Mouse (Mus musculus) splenic B cell, adult 2 months (primary cell): ENCODE data around the gene Gja4.

Experiments
- DNase-seq: peaks from one replicate; pipeline ENCODE4 v3.0.0-alpha.2; 2011; ENCODE audit warnings: low read depth, low spot score
- H3K27me3 ChIP-seq: 2 replicates; pipeline ENCODE4 v1.6.1; 2012; ENCODE audit warnings: mild to moderate bottlenecking, low read length, moderate library complexity, mixed read lengths; ENCODE audit not compliant: control insufficient read depth, poor library complexity, insufficient read depth, severe bottlenecking
- H3K36me3 ChIP-seq: 2 replicates; pipeline ENCODE4 v1.6.1; 2012; ENCODE audit warnings: mild to moderate bottlenecking, low read length, moderate library complexity, mixed read lengths; ENCODE audit not compliant: control insufficient read depth, poor library complexity, insufficient read depth, severe bottlenecking

Gene Gja4

DNA sequence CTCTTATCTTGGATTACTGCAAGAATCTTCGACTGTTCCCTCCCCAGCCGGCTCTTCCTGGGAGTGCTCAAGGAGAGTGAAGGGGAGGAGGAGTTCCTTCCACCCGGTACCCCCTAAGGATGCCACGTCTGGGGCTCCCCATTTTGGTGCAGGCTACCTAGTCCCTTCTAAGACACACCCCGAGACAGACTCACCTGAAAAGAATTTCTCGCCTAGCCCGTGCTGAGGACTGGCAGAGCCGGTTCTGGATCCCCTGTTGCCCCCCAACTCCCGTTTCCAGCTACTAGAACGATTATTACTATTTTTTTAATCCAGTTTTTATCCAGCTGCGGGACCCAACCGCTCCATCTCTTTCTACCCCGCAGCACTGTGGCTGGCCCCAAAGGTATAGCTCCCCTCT, 15.9 kb upstream of the Gja4 start:
- DNase-seq = no peak
- no peaks in the 10 kb centered on the region for H3K27me3 ChIP-seq
- no peaks in the 10 kb centered on the region for H3K36me3 ChIP-seq

DNA sequence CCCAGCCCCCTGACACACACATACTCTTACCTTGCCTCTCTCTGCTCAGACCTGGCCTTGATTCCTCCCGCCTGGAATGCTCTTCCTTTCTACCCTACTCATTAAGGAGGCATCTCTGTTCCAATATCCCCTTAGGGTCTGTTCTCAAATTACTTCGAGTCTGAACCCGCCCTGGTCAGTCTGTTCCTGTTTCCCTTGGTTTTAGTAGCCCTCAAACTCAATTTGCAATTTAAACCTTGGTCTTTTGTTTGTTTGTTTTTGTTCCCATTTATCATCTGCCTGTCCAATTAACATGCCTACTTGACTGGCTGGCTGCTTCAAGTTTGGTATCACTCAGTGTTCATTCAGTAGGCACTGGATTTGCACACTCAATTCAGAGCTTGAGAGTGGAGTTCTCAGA, 15.2 kb upstream of the Gja4 start:
- DNase-seq = no peak
- no peaks in the 10 kb centered on the region for H3K36me3 ChIP-seq
- no peaks in the 10 kb centered on the region for H3K27me3 ChIP-seq

DNA sequence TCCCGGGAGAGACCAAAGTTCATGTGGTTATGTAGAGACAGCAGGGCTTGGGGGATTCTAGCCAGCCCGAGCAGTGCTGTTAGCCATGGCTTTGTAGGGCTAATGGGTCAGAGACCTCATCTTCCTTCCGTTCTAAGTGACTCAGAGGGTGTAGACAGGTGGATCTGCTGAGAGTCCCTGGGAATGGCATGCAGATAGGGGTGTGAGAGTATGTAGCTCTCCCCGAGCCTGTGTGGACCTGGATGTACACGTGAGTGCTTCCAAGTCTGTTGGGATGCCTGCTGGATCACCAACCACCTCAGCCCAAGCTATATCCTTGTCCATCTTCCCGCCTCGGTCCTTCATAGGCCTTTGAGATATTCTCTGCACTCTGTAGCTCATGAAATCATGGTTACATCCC, 14.5 kb upstream of the Gja4 start:
- H3K27me3 ChIP-seq = no peaks in the 10 kb centered on the region
- no peak for DNase-seq
- no peaks in the 10 kb centered on the region for H3K36me3 ChIP-seq

DNA sequence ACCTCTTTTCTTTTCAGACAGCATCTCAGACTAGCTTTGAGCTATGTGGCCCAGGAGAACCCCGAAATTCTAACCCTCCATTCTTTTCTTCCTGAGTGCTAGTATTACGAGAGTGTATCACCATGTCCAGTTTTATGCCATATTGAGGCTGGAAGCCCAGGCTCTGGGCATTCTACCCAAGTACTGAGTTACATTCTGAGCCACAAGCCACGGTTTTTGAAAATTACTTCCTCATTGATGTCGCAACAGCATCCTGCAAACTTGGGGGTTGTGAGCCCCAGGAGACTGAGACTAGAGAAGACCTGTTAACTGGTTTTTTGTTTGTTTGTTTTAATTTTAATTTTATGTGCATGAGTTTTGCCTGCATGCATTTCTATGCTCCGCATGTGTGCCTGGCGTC, 13.9 kb upstream of the Gja4 start:
- no peak for DNase-seq
- H3K27me3 ChIP-seq = no peaks in the 10 kb centered on the region
- no peaks in the 10 kb centered on the region for H3K36me3 ChIP-seq

DNA sequence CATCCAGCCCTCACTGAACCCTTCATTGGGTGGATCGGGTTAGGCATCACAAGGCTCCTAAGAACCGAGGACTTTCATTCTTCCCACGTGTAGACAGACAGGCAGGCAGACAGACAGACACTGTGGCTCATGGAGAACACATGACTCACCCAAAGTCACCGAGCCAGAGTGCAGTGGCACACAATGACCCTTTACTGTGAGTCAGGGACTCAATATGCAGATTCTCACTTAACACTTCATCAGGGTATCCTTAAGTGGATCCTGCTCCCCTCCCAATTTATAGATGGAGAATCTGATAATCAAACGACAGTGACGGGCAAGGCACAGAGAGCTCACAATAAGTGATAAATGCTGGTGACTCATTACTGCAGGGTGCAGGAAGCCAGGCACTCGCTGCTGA, 13.4 kb upstream of the Gja4 start:
- H3K36me3 ChIP-seq = no peaks in the 10 kb centered on the region
- H3K27me3 ChIP-seq = no peaks in the 10 kb centered on the region
- DNase-seq = no peak

DNA sequence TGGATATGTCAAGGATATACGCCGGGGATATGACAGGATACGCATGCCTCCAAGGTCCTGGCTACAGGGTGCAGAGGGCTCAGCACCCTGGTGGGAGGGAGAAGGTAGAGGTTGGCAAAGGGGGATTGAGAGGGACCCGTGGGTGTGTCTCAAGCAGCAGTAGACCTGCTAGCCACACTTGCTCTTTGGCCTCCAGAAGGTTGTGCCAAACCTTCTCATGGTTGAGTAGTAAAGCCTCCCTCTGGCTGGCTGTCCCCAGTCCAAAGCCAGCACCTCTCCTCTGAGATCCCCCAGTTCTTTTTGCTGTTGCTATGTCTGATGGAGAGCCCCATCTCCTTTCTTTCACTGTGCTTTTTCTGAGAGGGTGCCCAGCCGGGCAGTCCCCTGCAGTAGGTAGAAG, 11.4 kb upstream of the Gja4 start:
- H3K36me3 ChIP-seq = no peaks in the 10 kb centered on the region
- DNase-seq = no peak
- no peaks in the 10 kb centered on the region for H3K27me3 ChIP-seq

DNA sequence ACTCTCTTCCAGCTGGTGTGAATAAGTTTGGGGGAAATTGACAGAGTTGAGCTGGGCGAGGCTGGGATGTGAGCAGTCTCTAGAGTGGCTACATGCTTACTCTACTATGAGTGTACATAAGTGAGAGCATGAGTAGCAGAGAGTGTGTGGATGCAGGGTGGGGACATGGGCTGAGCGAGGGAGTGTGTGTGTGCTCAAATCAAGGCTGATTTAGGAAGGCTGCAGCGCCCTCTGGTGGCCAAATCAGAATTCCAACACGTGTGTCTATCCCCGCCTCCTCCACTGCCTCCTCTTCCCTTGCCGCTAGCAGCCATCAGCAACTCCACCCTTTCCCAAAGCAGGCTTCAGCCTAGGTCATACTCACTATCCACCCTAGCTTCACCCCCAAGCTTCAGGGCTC, 10.9 kb upstream of the Gja4 start:
- DNase-seq = peak; percentile 76
- no peaks in the 10 kb centered on the region for H3K27me3 ChIP-seq

DNA sequence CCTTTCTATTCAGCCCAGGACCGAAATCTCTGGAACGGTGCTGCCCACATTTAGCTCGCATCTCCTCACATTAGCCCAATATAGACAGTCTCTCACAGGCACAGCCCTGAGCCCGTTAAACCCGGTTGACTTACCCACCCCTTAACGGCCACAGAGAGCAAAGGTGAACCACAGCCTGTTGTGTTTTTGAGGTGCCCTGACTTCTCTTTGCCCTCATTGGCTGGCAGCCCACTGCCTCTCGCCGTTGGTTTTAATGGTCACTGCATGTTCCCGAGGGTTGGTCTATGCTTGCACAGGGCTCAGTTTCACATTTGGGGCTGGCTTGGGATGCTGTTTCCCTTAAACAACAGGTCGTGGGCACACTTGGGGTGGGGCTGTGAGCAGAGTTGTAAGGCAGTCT, 10.5 kb upstream of the Gja4 start:
- Histone ChIP-seq H3K36me3 (no peaks in the 10 kb centered on the region), H3K27me3 (no peaks in the 10 kb centered on the region)
- no peak for DNase-seq

More for the DNA sequence above, 10.9 kb upstream of the Gja4 start:
- H3K36me3 ChIP-seq = no peaks in the 10 kb centered on the region

DNA sequence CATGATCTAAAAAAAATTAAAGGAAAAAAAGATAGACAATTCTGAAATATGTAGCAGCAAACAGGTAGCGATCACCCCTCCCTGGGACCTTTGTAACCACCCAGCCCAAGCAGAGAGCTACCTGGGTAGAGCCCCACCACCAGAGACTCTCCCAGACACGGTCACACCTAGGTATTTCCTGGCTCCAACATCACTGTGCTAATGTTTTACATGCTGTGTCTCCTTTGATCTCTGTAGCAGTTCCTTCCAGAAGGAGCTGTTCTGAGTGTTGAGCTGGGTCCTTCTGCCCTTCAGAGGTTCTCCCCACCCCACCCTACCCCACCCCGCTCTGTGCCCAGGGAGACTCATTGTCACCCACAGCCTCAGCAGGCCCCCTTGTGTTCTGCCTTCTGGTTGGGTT, 9.8 kb upstream of the Gja4 start:
- no peak for DNase-seq
- Histone ChIP-seq H3K27me3 (no peaks in the 10 kb centered on the region), H3K36me3 (no peaks in the 10 kb centered on the region)

DNA sequence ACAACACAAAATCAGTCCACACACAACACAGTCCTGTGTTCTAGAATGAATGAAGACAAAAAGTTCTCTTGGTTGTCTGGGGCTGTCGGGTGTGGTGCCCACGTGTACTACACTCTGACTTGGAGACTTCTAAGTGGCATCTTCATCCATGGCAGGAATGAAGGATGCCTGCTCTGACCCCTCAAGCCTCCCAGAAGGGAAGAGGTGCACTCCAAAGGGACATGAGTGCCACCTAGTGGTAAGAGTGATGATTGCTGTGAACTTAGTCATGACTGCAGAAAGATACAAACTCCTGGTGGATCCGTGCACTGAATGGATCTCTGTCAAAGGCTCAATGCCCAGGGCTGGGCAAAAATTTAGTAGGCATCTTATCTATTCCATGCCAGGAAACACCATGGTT, 5.8 kb upstream of the Gja4 start:
- H3K36me3 ChIP-seq = no peaks in the 10 kb centered on the region
- H3K27me3 ChIP-seq = no peaks in the 10 kb centered on the region
- peak; percentile 74 for DNase-seq

DNA sequence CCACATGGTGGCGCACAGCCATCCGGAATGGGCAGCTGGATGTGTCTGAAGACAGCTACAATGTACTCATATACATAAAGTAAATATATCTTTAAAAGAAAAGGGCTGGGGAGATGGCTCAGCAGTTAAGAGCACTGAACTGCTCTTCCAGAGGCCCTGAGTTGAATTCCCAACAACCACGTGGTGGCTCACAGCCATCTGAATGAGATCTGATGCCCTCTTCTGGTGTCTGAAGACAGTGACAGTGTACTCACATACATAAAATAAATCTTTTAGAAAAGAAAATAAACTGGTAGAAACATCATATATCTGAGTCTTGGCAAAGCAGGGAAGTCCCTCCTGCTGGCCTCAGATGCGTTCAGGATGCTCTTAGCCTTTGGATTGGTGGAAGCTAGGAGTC, 3.3 kb upstream of the Gja4 start:
- H3K36me3 ChIP-seq = no peaks in the 10 kb centered on the region
- DNase-seq = no peak

DNA sequence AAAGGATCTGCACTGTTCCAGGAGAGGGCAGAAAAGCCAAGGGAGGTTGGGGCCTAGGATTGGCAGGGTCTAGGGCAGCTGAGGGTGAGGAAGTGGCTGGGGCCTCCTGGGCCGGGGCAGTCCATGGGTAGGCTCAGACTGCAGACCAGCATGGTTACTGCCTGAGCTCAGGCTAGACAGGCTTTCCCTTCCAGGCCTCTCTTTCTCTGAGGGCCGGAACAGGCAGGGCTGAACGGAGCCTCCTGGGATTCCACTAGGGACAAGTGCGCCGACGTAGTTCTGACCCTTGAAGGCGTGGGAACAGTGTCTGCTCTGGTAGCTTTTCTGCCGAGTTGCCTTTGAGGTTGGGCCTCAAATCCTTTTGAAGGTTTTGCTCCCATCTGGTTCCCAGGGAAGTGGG, 1.9 kb upstream of the Gja4 start:
- Histone ChIP-seq H3K27me3 (no peaks in the 10 kb centered on the region), H3K36me3 (no peaks in the 10 kb centered on the region)
- no peak for DNase-seq

More for the DNA sequence above, 3.3 kb upstream of the Gja4 start:
- H3K27me3 ChIP-seq = no peaks in the 10 kb centered on the region

DNA sequence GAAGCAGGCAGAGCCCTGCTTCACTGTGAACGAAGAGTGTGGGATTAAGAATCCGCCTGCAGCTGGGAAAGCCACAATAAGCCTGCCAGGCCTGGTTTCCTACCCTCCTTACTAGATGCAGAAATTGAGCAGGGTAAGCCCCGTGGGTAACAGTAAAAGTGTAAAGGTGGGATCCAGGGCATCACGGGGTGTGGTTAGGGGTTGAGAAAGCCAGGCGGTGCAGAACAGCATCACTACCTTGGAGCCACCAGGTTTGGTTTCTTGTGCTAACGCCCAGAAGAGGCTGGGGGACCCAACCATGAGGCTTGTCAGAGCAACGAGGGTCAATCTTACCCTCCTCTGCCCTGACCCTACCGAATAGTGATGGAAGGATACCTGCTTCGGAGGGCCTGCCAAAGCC, 746 bp upstream of the Gja4 start:
- no peaks in the 10 kb centered on the region for H3K36me3 ChIP-seq
- DNase-seq = no peak
- no peaks in the 10 kb centered on the region for H3K27me3 ChIP-seq

DNA sequence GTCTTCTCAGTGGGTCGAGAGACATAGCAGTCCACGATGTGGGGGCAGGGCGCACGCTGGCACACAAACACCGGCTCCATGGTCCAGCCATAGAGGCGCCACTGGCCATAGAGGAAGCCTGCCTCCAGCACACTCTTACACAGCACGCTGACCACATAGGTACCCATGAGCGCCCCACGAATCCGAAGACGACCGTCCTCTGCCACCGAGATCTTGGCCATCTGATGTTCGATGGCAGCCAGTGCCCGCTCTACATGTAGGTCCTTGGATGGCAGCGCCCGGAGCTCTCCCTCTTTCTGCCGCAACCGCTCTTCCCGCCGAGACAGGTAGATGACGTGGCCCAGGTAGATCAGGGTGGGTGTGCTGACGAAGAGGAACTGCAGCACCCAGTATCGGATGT, 1.5 kb downstream of the Gja4 start:
- no peak for DNase-seq
- no peaks in the 10 kb centered on the region for H3K27me3 ChIP-seq
- H3K36me3 ChIP-seq = no peaks in the 10 kb centered on the region

DNA sequence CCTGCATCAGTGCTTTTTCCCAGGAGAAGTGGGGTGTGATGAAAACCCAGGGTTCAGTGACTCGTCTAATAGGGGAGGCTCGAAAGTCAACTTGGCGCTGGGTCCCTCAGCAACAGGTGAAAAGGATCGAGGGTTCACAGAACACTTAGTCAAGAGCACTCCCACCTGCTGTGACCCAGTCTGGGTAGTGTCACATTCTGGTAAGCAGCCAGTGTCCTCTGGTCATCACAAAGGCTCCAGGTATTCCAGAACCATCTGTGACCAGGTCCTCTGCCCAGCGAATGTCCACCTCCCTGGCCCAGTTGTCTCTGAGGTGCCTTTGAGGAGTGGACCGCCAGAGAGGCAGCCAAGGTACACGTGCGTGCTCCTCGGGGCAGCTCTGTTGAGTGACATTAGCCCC, 2.3 kb downstream of the Gja4 start:
- no peak for DNase-seq
- Histone ChIP-seq H3K36me3 (no peaks in the 10 kb centered on the region), H3K27me3 (no peaks in the 10 kb centered on the region)

DNA sequence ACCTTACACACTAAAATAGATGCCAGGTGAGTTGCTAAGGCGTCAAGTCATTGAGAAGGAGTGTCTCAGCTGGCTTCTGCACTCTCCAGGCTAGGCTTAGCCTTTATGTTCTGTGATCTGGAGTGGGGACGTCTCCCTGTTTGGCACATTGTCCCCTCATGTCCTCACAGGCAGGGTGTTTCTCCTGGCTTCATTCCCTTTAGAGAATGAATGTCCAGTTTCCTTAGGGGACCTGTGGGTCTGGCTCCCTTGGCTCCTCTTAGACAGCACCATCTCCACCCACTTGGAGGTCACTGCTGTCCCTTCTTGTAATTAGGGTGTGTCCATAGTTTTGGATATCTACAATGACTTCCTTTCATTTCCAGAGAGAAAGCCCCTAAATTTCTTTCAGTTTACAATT, 6.9 kb downstream of the Gja4 start:
- no peaks in the 10 kb centered on the region for H3K27me3 ChIP-seq
- H3K36me3 ChIP-seq = no peaks in the 10 kb centered on the region
- DNase-seq = no peak

DNA sequence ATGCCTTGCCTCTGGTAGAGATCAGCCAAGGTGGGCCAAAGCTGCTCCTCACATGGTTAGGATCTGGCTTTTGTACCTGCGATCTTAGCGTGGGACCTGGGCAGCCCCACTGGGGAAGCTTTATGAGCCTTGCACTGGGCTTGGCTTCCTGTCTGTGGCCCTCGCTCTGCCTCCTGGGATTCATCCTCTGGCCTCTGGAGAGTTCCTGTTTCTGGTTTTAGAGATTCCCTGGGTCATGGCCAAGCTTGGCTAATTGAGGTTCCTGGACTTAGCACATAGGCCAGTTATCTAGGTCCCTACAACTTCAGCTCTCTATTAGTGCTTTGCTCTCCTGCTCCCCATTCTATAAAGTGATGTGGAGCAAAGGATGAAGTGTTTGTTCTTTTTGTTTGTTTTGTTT, 10.0 kb downstream of the Gja4 start:
- H3K27me3 ChIP-seq = no peaks in the 10 kb centered on the region
- DNase-seq = no peak
- H3K36me3 ChIP-seq = no peaks in the 10 kb centered on the region
